Mouse (Mus musculus) bone marrow, adult 2 months (tissue): ENCODE data around the gene Tanc2. TPM values are rescaled to one million over a fixed set of nuclear protein-coding genes. Genes with fewer than 3 reads are reported as not detected.

Experiments used
- H3K27ac ChIP-seq: fragments of 200-500 bp; 2 replicates; pipeline ENCODE4 v1.5.1; 2012; ENCODE audit warnings: low read depth, mild to moderate bottlenecking, control low read depth, inconsistent platforms, low read length; ENCODE audit not compliant: control insufficient read depth, poor library complexity, insufficient read depth
- H3K4me1 ChIP-seq: fragments of 200-500 bp; 2 replicates; pipeline ENCODE4 v1.6.1; 2011; ENCODE audit warnings: low read length; ENCODE audit not compliant: control insufficient read depth, insufficient read depth
- H3K4me3 ChIP-seq: fragments of 200-500 bp; replicated peaks from 2 replicates; pipeline ENCODE3; 2011; ENCODE audit warnings: mild to moderate bottlenecking, low read depth, low read length, control low read depth; ENCODE audit not compliant: control insufficient read depth
- CTCF ChIP-seq: fragments of 200-500 bp; IDR thresholded peaks from 2 replicates; pipeline ENCODE4 v1.5.1; 2011; ENCODE audit warnings: low read length, control low read depth; ENCODE audit not compliant: control insufficient read depth, insufficient read depth
- POLR2A ChIP-seq: fragments of 200-500 bp; IDR thresholded peaks from 2 replicates; pipeline ENCODE4 v1.6.1; 2011; ENCODE audit warnings: low read depth, mild to moderate bottlenecking, control low read depth, low read length, borderline replicate concordance; ENCODE audit not compliant: control insufficient read depth
- WGBS: fragments of 180-500 bp; shearing (Covaris S2); methylation state at CpG from one replicate; pipeline ENCODE4 v1.1.7; 2018; 5-methylcytosine and 5-hydroxymethylcytosine counted together
- polyA plus RNA-seq: library from polyadenylated mRNA; stranded (reverse); fragments of >200 nt; gene quantifications from 2 replicates; pipeline ENCODE4 v1.2.4, GENCODE M21; 2011; ENCODE audit warnings: low replicate concordance; ENCODE audit not compliant: missing spikeins, insufficient read depth, insufficient read length

Gene Tanc2
- polyA plus RNA-seq, 1 experiment, result 5.7 TPM

DNA sequence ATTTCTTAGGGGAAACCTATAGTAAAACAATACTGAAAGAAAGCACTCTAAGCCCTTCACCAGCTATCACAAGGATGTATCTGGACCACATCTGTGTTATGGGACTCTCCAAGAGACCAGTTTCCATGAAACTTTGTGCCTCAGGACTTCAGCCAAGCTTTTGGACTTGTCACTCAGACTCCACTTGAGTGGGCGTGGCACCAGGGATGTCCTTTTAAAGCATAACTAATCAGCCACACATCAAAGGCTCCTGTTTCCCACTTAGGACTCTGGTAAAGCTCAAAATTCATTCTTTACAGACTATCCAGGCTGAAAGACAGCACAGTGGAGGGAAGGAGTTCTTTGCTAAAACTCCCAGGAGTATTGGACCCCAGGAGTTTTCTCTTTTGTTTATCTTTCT, 89.2 kb downstream of the Tanc2 start:
- 62% methylated on average over 1 of the region's 1 CpGs for WGBS
- H3K4me3 ChIP-seq, result no peak overlapping the region
- TF ChIP-seq CTCF (no peak), POLR2A (no peak)
- H3K4me1 ChIP-seq, result no peaks in the 10 kb centered on the region
- H3K27ac ChIP-seq, result no peak overlapping the region

DNA sequence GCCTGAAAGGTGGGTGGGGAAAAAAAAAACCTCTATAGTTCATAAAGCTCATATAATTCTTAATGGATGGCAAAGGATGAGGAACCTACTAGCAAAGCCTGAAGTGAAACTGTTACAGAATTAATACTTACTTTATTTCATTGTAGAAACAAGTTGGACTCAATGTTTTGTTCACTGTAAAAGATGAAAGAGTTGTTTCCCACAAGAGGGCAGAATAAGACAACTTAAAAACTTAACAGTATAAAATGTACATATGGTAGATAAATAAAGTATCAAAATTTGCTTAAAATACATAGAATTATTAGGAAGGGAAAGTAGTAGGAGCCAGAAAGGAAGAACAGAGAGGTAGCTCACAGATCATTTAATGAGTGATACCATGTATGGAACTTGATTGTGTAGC, 95.0 kb downstream of the Tanc2 start:
- no peak overlapping the region for H3K27ac ChIP-seq
- TF ChIP-seq POLR2A (no peak), CTCF (no peak)

DNA sequence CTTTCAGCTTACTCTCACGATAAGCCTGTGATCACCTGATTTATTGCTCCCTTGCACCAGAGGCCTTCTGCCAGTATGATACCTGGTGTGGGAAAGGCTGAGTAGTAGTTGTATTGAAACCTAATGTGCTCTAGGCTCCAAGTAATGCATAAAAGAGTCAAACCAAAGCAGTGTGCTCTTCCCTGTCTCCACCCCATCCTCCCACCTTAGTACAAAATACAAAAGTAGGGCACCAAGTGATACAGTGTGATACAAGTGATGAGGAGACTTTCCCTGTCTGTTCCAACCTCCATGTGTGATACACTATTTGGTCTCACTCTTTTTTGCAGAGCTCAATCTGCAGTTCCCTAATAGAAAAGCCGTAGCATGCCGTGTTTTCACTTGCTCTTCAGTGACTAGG, 110.7 kb downstream of the Tanc2 start:
- Histone ChIP-seq H3K27ac (no peak overlapping the region), H3K4me3 (no peak overlapping the region), H3K4me1 (no peaks in the 10 kb centered on the region)
- WGBS, result 75% methylated on average over 3 of the region's 3 CpGs
- no peak for TF ChIP-seq POLR2A
- no peak for TF ChIP-seq CTCF

More for the DNA sequence above, 95.0 kb downstream of the Tanc2 start:
- H3K4me1 ChIP-seq, result no peaks in the 10 kb centered on the region
- no peak overlapping the region for H3K4me3 ChIP-seq

- Histone ChIP-seq H3K4me3 (no peak overlapping the region), H3K4me1 (no peaks in the 10 kb centered on the region)
- WGBS, result 30% methylated on average over 1 of the region's 1 CpGs
Observed at GRCm38 (mm10) chr11:105719660-105720059, 129.9 kb downstream of the Tanc2 start.

DNA sequence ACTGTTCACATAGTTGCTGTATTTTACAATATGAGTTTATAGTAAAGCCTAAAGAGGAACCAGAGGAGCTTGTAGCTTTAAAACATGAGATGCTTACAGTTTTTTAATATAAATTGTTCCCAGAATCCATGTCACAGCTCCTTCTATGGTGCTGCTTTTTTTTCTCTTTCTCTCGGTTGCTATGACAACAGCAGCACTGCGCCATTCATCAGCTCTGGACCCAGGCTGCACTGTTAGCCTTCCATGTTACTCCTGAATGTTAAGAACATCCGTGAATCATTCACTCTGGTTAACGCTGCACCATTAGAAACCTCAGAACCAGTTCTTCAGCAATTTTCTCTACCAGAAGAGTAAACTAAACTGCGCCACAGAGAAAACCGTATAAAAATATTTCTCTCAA, 141.8 kb downstream of the Tanc2 start:
- 78% methylated on average over 6 of the region's 6 CpGs for WGBS
- H3K27ac ChIP-seq, result no peak overlapping the region
- TF ChIP-seq CTCF (no peak), POLR2A (no peak)
- H3K4me3 ChIP-seq, result no peak overlapping the region
- no peaks in the 10 kb centered on the region for H3K4me1 ChIP-seq

More at GRCm38 (mm10) chr11:105719660-105720059, 129.9 kb downstream of the Tanc2 start:
- TF ChIP-seq POLR2A (no peak), CTCF (no peak)
- no peak overlapping the region for H3K27ac ChIP-seq

- H3K4me1 ChIP-seq, result no peaks in the 10 kb centered on the region
- no peak for TF ChIP-seq CTCF
- TF ChIP-seq POLR2A, result no peak
- no peak overlapping the region for H3K4me3 ChIP-seq
- H3K27ac ChIP-seq, result no peak overlapping the region
- WGBS, result 63% methylated on average over 4 of the region's 4 CpGs
Observed at GRCm38 (mm10) chr11:105731989-105732531, 142.3 kb downstream of the Tanc2 start.

- H3K27ac ChIP-seq, result no peak overlapping the region
- 78% methylated on average over 1 of the region's 1 CpGs for WGBS
- no peaks in the 10 kb centered on the region for H3K4me1 ChIP-seq
- no peak overlapping the region for H3K4me3 ChIP-seq
- TF ChIP-seq POLR2A (no peak), CTCF (no peak)
Observed at GRCm38 (mm10) chr11:105743171-105743570, 153.4 kb downstream of the Tanc2 start.

DNA sequence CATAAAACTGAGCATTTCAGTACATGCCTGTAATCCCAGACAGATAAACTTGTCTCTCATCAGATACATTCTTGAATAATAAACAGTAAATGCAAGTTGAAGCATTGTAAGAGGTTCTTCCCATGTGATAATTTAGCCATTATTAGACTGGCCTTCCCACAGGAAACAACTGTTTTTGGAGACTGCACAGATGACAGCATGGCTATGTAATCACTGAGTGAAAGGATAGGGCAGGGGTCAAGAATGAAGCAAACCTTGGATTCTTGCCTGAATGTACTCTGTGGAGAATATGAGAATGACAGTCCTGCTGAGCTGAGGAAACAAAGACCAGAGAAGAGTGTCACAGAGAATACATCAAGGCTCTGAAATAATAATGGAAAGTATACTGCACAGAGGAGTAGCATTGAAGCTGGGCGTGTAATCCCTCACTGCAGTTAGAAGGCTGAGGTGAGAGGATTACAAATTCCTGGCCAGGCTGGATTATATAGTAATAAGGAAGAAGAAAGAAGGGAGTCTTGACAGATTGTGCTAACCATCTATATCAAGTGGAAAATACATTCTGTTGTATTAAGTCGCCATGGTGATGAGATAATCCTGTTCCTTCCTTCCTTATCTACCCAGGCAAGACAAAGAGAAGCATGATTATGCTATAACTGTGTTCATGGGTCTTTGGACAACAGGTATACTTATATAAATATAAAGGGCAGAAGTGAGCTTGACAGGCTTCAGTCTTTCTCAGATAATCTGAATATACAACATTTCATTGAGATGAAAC, 159.7 kb downstream of the Tanc2 start:
- no peaks in the 10 kb centered on the region for H3K4me1 ChIP-seq
- TF ChIP-seq CTCF, result no peak
- no peak for TF ChIP-seq POLR2A
- H3K4me3 ChIP-seq, result no peak overlapping the region
- no peak overlapping the region for H3K27ac ChIP-seq
- WGBS, result 75% methylated on average over 2 of the region's 2 CpGs
